Mouse (Mus musculus): ENCODE results near the gene Auts2.

- TF ChIP-seq GATA1 (IDR thresholded peaks at IDR 0.05; ENCODE audit: low read length) (no peak), TAL1 (IDR thresholded peaks at IDR 0.05; ENCODE audit: low read length) (no peak)
Measured at GRCm38 (mm10) chr5:132216143-132216542, 327.0 kb downstream of the Auts2 start.
